Mouse (Mus musculus) layer of hippocampus, adult 18-20 months (tissue): ENCODE results near the gene Lrpap1. TPM values are rescaled to one million over a fixed set of nuclear protein-coding genes. Genes with fewer than 3 reads are reported as not detected.
A peak's percentile ranks its signal among the peaks of the same experiment; 100 is the strongest.

Source experiments
- DNase-seq, 2 experiments: peaks; one replicate each; pipeline ENCODE4 v3.0.0; 2022; ENCODE audit warnings: low spot score in 2 of 2
- long read RNA-seq: library from polyadenylated mRNA; stranded (forward); transcript quantifications from one replicate; pipeline ENCODE4 v2.0.0, GENCODE M21; 2021
- total RNA-seq, 2 experiments: library from RNA; stranded (reverse); gene quantifications; 2 replicates each; pipeline ENCODE4 v1.2.3; 2021

Lrpap1 gene
- total RNA-seq, result 100 to 1,000 TPM; 142 to 166 TPM
- long read RNA-seq, transcript Lrpap1-201 (8 exons, 2,981 nt), result major isoform, 395 of 423 reads
- long read RNA-seq, partial matches to known transcripts, result 6 of 423 reads
- long read RNA-seq, other reads (novel, unspliced or antisense), result 22 of 423 reads

- peak; percentile 77 to 92 for DNase-seq
Measured at GRCm38 (mm10) chr5:35104960-35105921, at the start of gene Lrpap1. Lrpap1 (minus strand) TSS chr5:35105766.

GRCm38 (mm10) chr5:35149939-35150338 is 44.4 kb upstream of the Lrpap1 start:
- DNase-seq, result no peak

- peak in 1 of 2 experiments; percentile 34 for DNase-seq
Measured at GRCm38 (mm10) chr5:35149526-35149925, 44.0 kb upstream of the Lrpap1 start.

DNA sequence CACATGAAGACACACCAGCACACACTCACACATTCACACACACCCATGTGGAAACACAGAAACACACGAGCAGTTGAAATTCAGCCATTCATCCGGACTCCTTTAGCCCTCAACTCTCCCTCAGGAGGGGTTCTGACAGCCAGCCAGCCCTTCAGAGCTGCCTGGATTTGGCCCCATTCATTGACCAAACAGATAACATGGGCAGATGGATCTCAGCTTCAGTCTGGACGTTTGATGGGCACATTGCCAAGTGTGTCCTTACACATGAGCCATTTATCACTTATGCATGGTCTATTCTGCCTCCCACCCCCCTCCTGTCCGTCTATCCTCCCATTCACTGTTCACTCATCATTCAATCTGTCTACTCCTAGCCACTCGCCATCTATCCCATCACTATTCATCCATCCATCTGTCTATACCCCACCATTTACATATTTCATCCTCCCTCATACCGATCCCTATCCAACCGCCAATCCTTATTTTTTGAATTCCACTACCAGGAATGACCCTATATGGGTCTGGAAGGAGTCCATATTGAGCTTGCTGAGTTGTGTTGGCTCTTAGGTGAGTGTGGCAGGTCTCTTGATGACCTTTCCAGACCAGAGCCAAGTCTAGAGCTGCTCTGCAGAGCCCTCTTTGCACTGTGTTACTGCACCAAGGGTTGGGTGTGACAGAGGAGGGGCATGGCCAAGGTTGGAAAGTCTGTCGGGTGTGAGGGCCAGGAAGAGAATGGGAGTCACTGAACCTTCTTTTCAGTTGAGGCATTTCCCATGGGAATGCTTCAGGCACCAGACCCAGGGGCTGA is 42.6 kb upstream of the Lrpap1 start:
- DNase-seq, result peak in 1 of 2 experiments; percentile 39

GRCm38 (mm10) chr5:35147155-35147962 is 41.8 kb upstream of the Lrpap1 start:
- DNase-seq, result peak in 1 of 2 experiments; percentile 37

DNA sequence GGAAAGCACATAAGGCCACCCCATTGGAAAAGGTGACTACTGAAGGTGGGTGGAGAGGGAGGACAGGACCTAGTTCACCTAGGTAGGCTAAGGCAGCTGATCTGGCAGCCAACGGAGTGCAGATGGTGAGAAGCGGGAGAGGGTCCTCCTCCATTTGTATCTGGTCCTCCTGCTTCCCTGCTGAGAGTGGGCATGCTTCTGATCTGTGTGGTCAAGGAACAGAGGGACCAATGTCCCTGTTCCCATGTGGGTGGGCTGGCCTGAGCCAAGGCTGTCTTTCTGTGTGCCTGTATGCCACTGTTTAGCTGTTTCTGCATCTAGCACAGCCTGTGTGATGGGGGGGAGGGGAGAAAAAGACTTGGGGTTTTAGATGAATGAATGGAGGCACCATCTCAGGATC is 41.2 kb upstream of the Lrpap1 start:
- DNase-seq, result no peak

DNA sequence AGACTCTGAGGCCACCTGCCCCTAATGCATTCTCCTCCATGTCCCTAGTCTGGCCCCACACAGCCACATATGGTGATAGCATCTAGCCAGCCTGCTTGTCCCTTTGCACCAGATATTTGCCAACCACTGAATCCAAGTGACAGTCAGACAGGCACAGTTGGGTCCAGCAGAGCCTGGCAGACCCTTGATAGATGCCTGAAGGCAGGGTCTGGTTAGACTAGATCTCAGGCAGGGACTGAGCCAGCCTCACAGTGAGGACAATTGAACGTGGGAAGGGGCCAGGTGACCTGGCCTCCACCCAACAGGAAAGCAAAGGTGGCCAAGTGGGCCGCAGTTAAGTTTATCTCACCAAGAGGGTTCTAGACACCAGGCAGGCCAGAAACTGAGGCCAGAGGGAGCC is 39.1 kb upstream of the Lrpap1 start:
- DNase-seq, result no peak

GRCm38 (mm10) chr5:35143460-35144245 is 38.1 kb upstream of the Lrpap1 start:
- DNase-seq, result no peak

DNA sequence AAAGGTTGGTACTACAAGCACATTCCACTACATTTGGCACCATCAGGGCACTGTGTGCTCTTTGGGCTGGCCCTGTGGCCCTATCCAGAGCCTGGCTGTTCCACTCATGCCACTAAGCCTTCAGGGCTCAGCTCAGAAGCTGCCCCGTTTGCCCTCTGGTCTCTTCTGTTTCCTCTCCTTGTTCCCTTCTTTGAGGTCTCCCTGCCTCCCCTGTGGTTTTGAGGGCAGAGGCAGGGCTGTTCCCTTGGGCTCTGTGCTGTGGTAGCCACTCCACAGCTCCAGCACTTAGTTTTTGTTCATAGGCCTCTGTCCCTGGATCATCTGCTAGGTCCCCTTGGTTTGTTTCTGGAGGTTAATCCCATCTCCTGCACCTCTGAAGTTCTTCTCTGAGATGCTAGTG is 37.3 kb upstream of the Lrpap1 start:
- no peak for DNase-seq

DNA sequence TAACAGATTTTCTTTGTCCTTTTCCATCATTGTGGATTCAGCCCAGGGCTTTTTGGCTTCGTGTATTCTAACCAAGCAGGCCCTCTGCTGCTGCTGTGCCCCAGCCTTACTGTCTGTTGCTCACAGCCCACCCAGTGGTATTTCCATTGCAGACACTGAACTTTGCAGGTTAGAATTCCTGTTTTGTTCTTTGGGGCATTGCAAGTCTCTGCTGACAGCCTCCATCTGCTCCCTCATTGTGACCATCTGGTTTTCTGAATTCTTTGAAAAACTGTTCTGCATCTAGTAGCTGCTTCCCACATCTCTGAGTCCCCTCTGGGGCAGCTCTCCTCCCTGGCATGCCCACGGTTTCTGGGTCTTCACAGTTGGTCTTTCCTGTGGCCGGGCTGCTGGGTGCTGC is 35.8 kb upstream of the Lrpap1 start:
- peak; percentile 72 to 89 for DNase-seq

DNA sequence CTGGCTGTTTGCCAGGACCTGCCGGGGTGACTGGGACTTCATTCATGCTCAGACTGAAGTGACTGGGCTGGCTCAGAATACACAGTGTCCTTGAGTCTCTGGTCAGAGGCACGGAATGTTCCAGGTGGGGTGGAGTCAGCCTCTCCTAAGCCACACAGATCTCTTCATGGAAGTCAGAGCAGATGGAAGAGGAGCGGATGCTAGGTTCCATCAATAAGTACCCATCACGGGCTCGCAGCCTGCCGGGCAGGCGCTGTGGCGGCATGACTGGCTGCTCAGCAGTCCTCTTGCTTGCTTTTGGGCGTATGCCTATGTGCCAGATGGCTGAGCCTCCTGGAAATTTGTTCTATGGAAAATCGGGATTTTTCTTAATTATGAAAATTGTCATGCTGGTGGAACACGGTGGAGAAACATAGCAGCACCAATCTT is 32.6 kb upstream of the Lrpap1 start:
- DNase-seq, result peak; percentile 87 to 94

- DNase-seq, result peak; percentile 94 to 97
Measured at GRCm38 (mm10) chr5:35137510-35138182, 32.1 kb upstream of the Lrpap1 start.

DNA sequence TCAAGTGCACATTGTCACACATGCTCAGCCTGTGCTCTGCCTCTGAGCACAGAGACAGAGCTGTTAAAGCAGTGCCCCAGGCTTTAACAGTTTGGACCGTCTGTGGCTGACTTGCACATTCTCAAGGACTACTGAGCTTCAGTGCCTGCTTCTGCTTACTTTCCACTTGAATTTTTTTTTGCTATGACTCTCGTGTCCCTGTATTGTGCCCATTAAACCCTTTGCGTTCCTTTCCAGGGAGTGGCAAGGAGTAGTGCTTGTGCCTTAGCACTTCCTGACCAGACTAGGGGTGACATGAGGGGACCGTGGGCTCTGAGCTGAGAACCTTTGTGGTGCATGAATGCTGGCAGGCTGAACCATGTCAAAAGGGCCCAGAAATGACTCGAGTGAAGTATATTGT is 30.3 kb upstream of the Lrpap1 start:
- DNase-seq, result no peak

GRCm38 (mm10) chr5:35134286-35134685 is 28.7 kb upstream of the Lrpap1 start:
- DNase-seq, result no peak

DNA sequence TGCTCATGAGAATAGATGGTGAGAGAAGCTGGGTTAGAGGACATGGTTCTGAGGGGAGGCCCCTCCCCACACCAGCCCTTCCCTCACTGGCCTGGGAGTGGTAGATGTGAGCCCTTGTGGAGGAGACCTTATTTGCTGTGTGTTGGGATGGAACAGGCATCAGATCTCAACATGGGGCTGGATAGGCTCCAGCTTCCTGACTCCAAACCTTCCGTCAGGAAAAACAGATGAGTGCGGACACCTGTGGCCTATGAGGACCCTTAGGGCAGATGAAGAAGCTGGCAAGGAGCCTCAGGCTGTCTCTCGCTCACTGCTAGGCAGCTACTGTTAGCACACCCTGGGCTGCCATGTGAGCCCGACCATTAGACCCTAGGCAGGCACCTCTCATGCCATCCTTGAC is 27.9 kb upstream of the Lrpap1 start:
- no peak for DNase-seq

GRCm38 (mm10) chr5:35132278-35132980 is 26.9 kb upstream of the Lrpap1 start:
- DNase-seq, result no peak

- DNase-seq, result peak; percentile 78 to 93
Measured at GRCm38 (mm10) chr5:35131773-35132172, 26.2 kb upstream of the Lrpap1 start.

DNA sequence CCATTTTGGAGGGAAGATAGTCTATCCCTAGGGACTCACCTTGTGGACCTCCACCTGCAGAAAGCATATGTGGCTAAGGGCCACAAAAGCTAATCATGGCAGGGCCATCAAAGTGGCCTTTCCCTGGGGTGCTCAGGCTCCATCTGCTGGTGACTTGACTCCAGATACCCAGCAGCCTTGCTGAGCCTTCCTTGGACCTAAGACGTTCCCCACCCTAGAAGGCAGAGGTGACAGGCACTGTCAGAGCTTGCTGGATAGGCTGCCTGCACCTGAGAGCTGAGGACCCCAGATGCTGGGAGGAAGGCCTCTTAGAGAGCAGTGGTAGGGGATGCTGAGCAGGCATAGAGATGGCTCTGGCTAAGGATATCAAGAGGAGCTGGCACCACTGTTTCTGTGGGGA is 25.7 kb upstream of the Lrpap1 start:
- no peak for DNase-seq

DNA sequence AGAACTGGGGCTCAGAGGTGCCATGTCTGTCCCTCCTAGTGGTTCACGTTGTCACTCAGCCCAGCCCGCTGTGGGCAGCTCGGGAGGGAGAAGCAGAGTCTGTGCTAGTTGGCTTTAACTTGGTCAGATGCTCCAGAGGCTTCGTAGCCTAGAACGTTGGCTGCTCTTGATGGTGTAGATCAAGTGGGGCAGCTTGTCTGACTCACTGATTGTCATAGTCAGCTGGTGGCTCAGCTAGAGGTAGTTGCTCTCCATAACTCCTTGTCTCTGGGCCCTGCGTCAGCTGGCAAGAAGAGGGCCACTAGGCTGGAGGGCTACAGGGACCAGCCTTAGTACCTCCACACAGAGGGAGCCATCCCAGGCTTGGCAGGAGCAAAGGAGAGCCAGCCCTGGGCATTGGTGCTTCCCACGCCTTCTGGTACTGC is 24.2 kb upstream of the Lrpap1 start:
- DNase-seq, result peak in 1 of 2 experiments; percentile 64
